Mouse (Mus musculus): ENCODE measurements at regions not wholly inside any gene's neighbourhood (a gene's known extent, or its start where the extent isn't known, plus 50 kb on each side); places are given as distances from the start of the nearest gene placed in this dataset.

DNA sequence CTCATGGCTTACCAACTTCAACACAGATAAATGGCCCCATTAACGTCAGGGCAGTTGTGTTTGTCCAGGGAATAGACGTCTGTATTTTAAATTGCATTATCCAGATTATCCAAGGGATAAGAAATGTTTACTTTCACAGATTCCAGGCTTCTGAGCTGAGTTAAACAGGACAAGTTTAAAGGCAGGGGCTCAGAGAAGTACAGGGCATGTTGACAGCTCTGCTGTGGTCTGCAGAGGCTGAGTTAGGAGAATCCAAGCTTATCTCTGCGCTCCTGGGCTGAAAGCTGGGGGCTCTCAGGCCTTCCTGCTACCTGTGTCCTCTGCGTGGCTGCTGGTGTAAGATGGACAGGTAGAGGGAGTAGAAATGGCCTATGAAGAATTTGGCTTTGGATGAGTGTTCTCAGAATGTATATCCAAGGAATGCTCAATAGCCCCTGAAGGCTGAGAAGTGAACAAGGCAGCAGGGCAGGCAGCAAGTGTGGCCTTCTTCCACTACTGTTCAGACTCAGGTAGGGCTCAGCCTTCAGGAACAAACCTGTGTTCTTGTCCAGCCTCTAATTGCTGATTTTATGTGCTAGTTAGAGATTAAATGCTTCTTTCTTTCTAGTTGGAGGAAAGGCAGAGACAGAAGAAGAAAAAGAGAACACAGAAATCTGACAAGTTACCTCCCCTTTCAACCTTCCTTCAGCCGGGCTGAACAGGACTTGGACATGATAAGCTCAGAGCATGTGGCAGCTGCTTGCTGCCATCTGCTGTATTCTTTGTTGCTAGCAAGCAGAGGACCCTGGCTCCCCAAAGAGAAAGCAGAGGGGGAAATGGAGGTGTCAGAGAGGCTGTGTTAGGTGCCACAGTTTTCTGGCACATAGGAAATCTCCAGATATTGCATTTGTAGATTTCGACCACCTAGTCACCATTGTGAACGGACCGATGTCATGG, 77.9 kb upstream of the Grem2 start:
- H3K4me1 ChIP-seq (ENCODE audit: insufficient read depth, low read length): no peaks in the 10 kb centered on the region
- H3K9me3 ChIP-seq (ENCODE audit: low read length): no peaks in the 10 kb centered on the region
- H3K27me3 ChIP-seq (ENCODE audit: insufficient read depth, low read length): no peaks in the 10 kb centered on the region
- TF ChIP-seq CTCF (IDR thresholded peaks at IDR 0.05): peak; percentile 92
- H3K9ac ChIP-seq (replicated peaks; ENCODE audit: low read length, poor library complexity, severe bottlenecking): no peak overlapping the region
- DNase-seq (ENCODE audit: low spot score): peak; percentile 76
- peak; percentile 81 for ATAC-seq (ENCODE audit: low FRiP score)
- WGBS: 67% methylated on average over 8 of the region's 8 CpGs
- H3K36me3 ChIP-seq (ENCODE audit: insufficient read depth, low read length): no peaks in the 10 kb centered on the region
- H3K4me2 ChIP-seq (ENCODE audit: low read depth, low read length, poor library complexity, severe bottlenecking): no peak overlapping the region
- H3K4me3 ChIP-seq (ENCODE audit: low read depth, low read length): no peak overlapping the region
- H3K27ac ChIP-seq (ENCODE audit: low read depth, low read length): no peak overlapping the region

DNA sequence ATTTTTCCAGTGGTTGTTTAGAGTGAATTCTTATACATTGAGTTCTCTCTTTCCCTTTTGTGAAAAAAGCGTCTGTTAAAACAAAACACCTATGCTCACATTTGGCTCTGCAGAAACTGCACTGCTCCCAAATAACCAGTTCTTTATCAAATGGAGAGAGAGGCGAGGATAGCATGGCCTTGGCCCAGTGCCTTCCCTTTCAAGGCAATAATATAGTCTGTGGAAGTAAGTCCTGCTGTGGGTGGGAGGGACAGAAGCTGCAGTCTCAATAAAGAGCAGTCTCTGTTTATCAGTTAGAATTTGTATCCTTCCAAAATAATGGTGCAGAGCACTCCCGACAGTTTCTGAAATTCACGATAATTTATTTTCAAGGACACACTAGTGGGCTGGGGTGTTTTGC, 70.9 kb upstream of the Grem2 start:
- ATAC-seq (ENCODE audit: low FRiP score) (no peak), DNase-seq (ENCODE audit: low spot score) (no peak)
- 86% methylated on average over 4 of the region's 4 CpGs for WGBS
- no peaks in the 10 kb centered on the region for H3K9me3 ChIP-seq (ENCODE audit: low read length)
- no peak overlapping the region for H3K9ac ChIP-seq (replicated peaks; ENCODE audit: low read length, poor library complexity, severe bottlenecking)
- H3K27ac ChIP-seq (ENCODE audit: low read depth, low read length): no peak overlapping the region
- H3K4me3 ChIP-seq (ENCODE audit: low read depth, low read length): no peak overlapping the region
- no peaks in the 10 kb centered on the region for H3K27me3 ChIP-seq (ENCODE audit: insufficient read depth, low read length)
- TF ChIP-seq CTCF (IDR thresholded peaks at IDR 0.05): no peak
- H3K4me2 ChIP-seq (ENCODE audit: low read depth, low read length, poor library complexity, severe bottlenecking): no peak overlapping the region
- no peaks in the 10 kb centered on the region for H3K4me1 ChIP-seq (ENCODE audit: insufficient read depth, low read length)
- H3K36me3 ChIP-seq (ENCODE audit: insufficient read depth, low read length): no peaks in the 10 kb centered on the region

DNA sequence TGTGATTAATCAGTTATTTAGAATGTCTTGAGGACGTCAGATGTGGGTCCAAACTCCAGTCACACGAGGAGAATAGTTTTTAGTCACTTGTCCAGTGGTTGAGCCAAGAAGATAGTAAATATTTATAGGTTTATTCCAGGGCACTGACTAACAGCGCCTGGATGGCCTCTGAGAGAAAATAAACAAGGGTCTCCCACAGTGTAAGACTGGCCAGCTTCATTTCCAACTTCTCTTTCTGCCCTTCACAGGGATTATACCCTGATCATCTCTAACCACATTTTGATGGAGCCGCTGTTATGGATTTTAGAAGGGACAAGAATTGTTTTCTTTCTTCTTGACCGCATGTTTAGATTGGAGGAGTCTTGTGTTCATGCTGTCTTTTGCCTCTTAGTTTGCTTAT, 67.0 kb upstream of the Grem2 start:
- no peak overlapping the region for H3K4me3 ChIP-seq (ENCODE audit: low read depth, low read length)
- no peaks in the 10 kb centered on the region for H3K36me3 ChIP-seq (ENCODE audit: insufficient read depth, low read length)
- DNase-seq (ENCODE audit: low spot score) (no peak), ATAC-seq (ENCODE audit: low FRiP score) (no peak)
- H3K27me3 ChIP-seq (ENCODE audit: insufficient read depth, low read length): no peaks in the 10 kb centered on the region
- H3K4me1 ChIP-seq (ENCODE audit: insufficient read depth, low read length): no peaks in the 10 kb centered on the region
- H3K4me2 ChIP-seq (ENCODE audit: low read depth, low read length, poor library complexity, severe bottlenecking): no peak overlapping the region
- TF ChIP-seq CTCF (IDR thresholded peaks at IDR 0.05): no peak
- H3K27ac ChIP-seq (ENCODE audit: low read depth, low read length): no peak overlapping the region
- 83% methylated on average over 5 of the region's 5 CpGs for WGBS
- H3K9ac ChIP-seq (replicated peaks; ENCODE audit: low read length, poor library complexity, severe bottlenecking): no peak overlapping the region
- no peaks in the 10 kb centered on the region for H3K9me3 ChIP-seq (ENCODE audit: low read length)

DNA sequence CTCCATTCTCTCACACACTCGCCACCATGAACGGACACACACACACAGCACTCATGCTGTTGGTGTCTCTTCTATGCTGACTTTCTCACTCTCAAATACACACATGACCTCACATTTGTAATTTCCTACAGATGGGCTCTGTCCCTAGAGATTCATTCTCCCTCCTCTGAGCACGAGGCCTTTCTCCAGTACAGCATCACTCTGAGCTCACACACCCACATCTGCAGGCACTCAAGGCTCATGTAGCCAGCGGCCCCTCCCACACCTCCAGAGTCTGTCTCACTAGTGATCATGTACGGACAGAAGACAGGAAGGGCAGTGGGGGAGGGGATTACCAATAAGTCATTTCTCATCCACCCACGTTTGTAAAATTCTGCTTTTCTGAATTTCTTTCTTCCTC, 50.3 kb upstream of the Grem2 start:
- Histone ChIP-seq H3K4me3 (ENCODE audit: low read depth, low read length) (no peak overlapping the region), H3K36me3 (ENCODE audit: insufficient read depth, low read length) (no peaks in the 10 kb centered on the region), H3K4me2 (ENCODE audit: low read depth, low read length, poor library complexity, severe bottlenecking) (no peak overlapping the region), H3K4me1 (ENCODE audit: insufficient read depth, low read length) (no peaks in the 10 kb centered on the region), H3K9ac (replicated peaks; ENCODE audit: low read length, poor library complexity, severe bottlenecking) (no peak overlapping the region), H3K27ac (ENCODE audit: low read depth, low read length) (no peak overlapping the region), H3K9me3 (ENCODE audit: low read length) (no peaks in the 10 kb centered on the region), H3K27me3 (ENCODE audit: insufficient read depth, low read length) (no peaks in the 10 kb centered on the region)
- TF ChIP-seq CTCF (IDR thresholded peaks at IDR 0.05): no peak
- no peak for DNase-seq (ENCODE audit: low spot score)
- ATAC-seq (ENCODE audit: low FRiP score): no peak
- WGBS: 76% methylated on average over 6 of the region's 6 CpGs

Measured in midbrain, postnatal 0 days (tissue).